Mouse (Mus musculus) thymus, adult 2 months (tissue): Measurements from ENCODE around the gene Trappc13.

Experiments used
- CTCF ChIP-seq: fragments of 200-500 bp; IDR thresholded peaks from 2 replicates; pipeline ENCODE4 v1.5.1; 2012; ENCODE audit warnings: mild to moderate bottlenecking, control low read depth, low read length, moderate library complexity, borderline replicate concordance; ENCODE audit not compliant: control insufficient read depth, poor library complexity, insufficient read depth; ENCODE audit errors: extremely low read depth
- POLR2A ChIP-seq: fragments of 200-500 bp; IDR thresholded peaks from 2 replicates; pipeline ENCODE4 v1.6.1; 2012; ENCODE audit warnings: mild to moderate bottlenecking, low read length, control low read depth, moderate library complexity; ENCODE audit not compliant: control insufficient read depth, poor library complexity, insufficient read depth; ENCODE audit errors: extremely low read depth

DNA sequence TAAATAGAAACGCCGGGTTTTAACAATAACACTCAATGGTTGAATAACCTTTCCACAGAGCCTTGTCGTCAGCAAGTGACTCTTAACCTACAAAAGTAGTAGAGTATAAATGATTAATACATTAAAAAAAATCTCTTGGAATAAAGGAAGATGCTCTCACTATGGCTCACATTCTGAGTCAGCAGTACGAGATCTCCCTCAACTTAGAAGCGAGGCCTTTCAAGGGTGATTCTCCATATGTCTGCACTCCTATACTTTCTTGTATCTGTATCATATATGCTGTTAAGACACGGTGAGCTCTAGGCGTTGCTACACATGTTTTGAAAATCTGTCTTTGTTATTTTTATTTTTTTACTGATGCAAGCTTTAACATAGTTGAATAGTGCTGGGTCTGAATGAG is 67.7 kb downstream of the Trappc13 start:
- no peak for TF ChIP-seq CTCF
- no peak for TF ChIP-seq POLR2A
